Mouse (Mus musculus) midbrain, embryonic 11.5 days (tissue): Measurements from ENCODE around the gene Capza2. TPM values are rescaled to one million over a fixed set of nuclear protein-coding genes. Genes with fewer than 3 reads are reported as not detected.
A peak's percentile ranks its signal among the peaks of the same experiment; 100 is the strongest.
"Not testable (repeated sequence)": the region's sequence is repeated elsewhere in the genome, so short reads cannot be mapped to it uniquely, and the experiment has no call there.

Source experiments
- ATAC-seq: fragments of 200-750 bp; cut with Nextera tagmentation; 2 replicates; pipeline ENCODE4 v1.8.0; 2017; ENCODE audit warnings: moderate TSS enrichment, moderate library complexity; ENCODE audit not compliant: low FRiP score
- DNase-seq: peaks from one replicate; pipeline ENCODE4 v3.0.0; 2015; ENCODE audit warnings: low spot score; ENCODE audit errors: missing footprints
- H3K27ac ChIP-seq: fragments of 300-500 bp; sonication (generic); 2 replicates; pipeline ENCODE4 v1.5.1; 2014; ENCODE audit warnings: low read depth, low read length
- H3K27me3 ChIP-seq: fragments of 300-500 bp; sonication (generic); 2 replicates; pipeline ENCODE4 v1.6.1; 2014; ENCODE audit warnings: mild to moderate bottlenecking, low read length, moderate library complexity, mixed read lengths; ENCODE audit not compliant: control insufficient read depth, insufficient read depth
- H3K36me3 ChIP-seq: fragments of 300-500 bp; sonication (generic); 2 replicates; pipeline ENCODE4 v1.6.1; 2014; ENCODE audit warnings: mild to moderate bottlenecking, low read length, moderate library complexity, mixed read lengths; ENCODE audit not compliant: control insufficient read depth, insufficient read depth
- H3K4me1 ChIP-seq: fragments of 300-500 bp; sonication (generic); 2 replicates; pipeline ENCODE4 v1.6.1; 2014; ENCODE audit warnings: low read length; ENCODE audit not compliant: control insufficient read depth, insufficient read depth
- H3K4me2 ChIP-seq: fragments of 300-500 bp; sonication (generic); 2 replicates; pipeline ENCODE4 v1.6.1; 2014; ENCODE audit warnings: mild to moderate bottlenecking, moderate library complexity
- H3K4me3 ChIP-seq: fragments of 300-500 bp; sonication (generic); 2 replicates; pipeline ENCODE4 v1.5.1; 2014; ENCODE audit warnings: low read depth, low read length
- H3K9ac ChIP-seq: fragments of 300-500 bp; sonication (generic); 2 replicates; pipeline ENCODE4 v1.6.1; 2014; ENCODE audit warnings: low read length
- H3K9me3 ChIP-seq: fragments of 300-500 bp; sonication (generic); 2 replicates; pipeline ENCODE4 v1.6.1; 2016; ENCODE audit warnings: low read length; ENCODE audit not compliant: control insufficient read depth
- WGBS: fragments of 180-500 bp; shearing (Covaris S2); extraction: QIAGEN DNeasy Blood & Tissue Kit; methylation state at CpG from one replicate; pipeline ENCODE4 v1.1.7; 2014; 5-methylcytosine and 5-hydroxymethylcytosine counted together
- polyA plus RNA-seq: library from polyadenylated mRNA; unstranded; fragments of >200 nt; fragmentation: Nextera tagmentation; extraction: Ambion mirVana; gene quantifications from 2 replicates; pipeline ENCODE4 v1.2.1, GENCODE M21; 2014

Gene Capza2
- polyA plus RNA-seq, 1 experiment from 2014 or later, result 278 TPM

DNA sequence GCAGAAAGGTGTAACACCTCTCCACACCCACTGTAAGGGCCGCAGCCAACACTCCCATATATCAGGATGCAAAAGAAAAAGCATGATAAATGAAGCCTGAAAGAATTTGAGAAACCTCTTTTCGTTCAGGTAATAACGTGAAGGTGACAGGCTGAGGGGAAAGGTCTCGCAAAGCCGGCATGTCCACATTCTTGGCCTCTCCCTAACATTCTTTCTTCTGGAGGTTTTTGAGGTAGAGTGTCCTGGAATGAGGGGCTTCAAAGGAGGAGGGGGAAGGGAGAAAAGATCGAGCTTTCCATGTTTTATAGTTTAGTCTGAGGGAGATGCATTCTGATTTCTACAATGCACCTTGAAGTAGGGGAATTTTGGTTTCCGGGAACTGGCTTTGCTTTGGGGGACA, 56.6 kb downstream of the Capza2 start, which contains the start of gene St7:
TSS of gene St7 (plus strand) at position 287 of the 400 bp plus-strand sequence.
- no peaks in the 10 kb centered on the region for H3K27me3 ChIP-seq
- peak within 1 kb of the TSS; percentile 87 for H3K4me2 ChIP-seq
- peak within 1 kb of the TSS; percentile 79 for H3K4me3 ChIP-seq
- peak within 1 kb of the TSS; percentile 89 for H3K9ac ChIP-seq
- H3K9me3 ChIP-seq, result no peaks in the 10 kb centered on the region
- peaks cover 8% of the 10 kb centered on the region; the same call in 1 of the 2 replicates for H3K4me1 ChIP-seq
- peak within 1 kb of the TSS; percentile 59; the same call in 1 of the 2 replicates for H3K27ac ChIP-seq
- WGBS, result 78% methylated on average over 7 of the region's 7 CpGs
- ATAC-seq (no peak), DNase-seq (no peak)
- H3K36me3 ChIP-seq, result no peaks in the 10 kb centered on the region

DNA sequence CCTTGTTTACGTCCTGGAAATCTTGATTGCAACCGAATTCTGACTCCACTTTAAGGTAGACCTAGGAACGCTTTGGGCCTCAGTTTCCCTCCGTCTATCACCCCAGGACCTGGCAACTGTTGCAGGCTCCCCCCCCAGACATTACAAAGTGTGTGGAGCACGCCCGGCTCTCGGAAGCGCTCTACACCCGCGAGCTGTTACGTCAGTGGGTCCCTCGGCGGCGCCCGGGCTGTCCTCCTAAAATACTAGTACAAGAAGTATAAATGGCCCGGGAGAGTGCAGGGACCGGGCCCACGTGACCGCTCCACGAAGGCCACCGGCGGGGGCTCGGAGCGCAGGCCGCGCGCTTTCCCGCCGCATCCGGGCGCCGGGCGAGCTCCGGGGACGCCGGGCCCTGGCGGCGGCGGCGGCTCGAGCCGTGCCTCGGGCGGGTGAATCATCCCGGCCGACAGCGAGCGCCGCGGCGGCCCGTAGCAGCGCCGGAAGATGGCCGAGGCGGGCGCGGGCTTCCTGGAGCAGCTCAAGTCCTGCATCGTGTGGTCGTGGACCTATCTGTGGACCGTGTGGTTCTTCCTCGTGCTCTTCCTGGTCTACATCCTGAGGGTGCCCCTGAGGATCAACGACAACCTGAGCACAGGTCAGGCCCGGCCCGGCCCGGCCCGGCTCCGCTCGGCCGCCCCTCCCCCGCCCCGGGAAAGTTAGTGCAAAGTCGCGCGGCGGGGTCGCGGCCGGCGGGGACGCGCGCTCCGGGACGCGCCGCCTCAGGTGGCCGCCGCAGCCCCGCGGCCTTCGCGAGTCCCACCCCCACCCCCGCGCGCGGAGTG, 57.9 kb downstream of the Capza2 start:
- H3K4me2 ChIP-seq, result peak overlapping the region; percentile 87
- no peaks in the 10 kb centered on the region for H3K9me3 ChIP-seq
- ATAC-seq, result peak; percentile 87
- H3K4me1 ChIP-seq, result peaks cover 8% of the 10 kb centered on the region; the same call in 1 of the 2 replicates
- no peaks in the 10 kb centered on the region for H3K36me3 ChIP-seq
- peak overlapping the region; percentile 79 for H3K4me3 ChIP-seq
- DNase-seq, result peak; percentile 96
- under 1% methylated on average over 90 of the region's 97 CpGs for WGBS
- H3K9ac ChIP-seq, result peak overlapping the region; percentile 89
- H3K27ac ChIP-seq, result peak overlapping the region; percentile 59
- H3K27me3 ChIP-seq, result no peaks in the 10 kb centered on the region

DNA sequence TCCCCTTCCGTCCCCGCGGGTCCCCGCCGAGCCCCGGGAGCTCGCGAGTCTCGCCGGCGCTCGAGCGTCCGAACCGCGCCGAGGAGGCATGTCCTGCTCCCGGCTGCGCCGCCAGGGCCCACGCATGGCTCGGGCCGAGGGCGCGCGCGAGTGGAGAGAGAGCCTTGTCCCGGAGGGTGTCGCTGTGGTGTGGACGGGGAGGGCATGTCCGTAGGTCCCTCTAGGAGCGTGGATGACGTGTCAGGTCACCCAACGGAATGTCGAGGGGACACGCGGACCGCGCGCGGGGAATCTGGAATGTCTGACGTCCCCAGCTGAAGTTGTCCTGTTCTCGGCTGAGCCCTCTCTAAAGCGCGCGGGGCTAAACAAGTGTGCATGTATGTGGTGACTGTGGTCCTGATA, 58.5 kb downstream of the Capza2 start:
- Histone ChIP-seq H3K9me3 (no peaks in the 10 kb centered on the region), H3K4me3 (peak overlapping the region; percentile 79), H3K9ac (peak overlapping the region; percentile 89), H3K27me3 (no peaks in the 10 kb centered on the region), H3K36me3 (no peaks in the 10 kb centered on the region), H3K27ac (no peak overlapping the region; the same call in 1 of the 2 replicates), H3K4me1 (peaks cover 8% of the 10 kb centered on the region; the same call in 1 of the 2 replicates), H3K4me2 (peak overlapping the region; percentile 87)
- peak; percentile 95 for DNase-seq
- 0% methylated on average over 45 of the region's 46 CpGs for WGBS
- peak; percentile 83 for ATAC-seq

DNA sequence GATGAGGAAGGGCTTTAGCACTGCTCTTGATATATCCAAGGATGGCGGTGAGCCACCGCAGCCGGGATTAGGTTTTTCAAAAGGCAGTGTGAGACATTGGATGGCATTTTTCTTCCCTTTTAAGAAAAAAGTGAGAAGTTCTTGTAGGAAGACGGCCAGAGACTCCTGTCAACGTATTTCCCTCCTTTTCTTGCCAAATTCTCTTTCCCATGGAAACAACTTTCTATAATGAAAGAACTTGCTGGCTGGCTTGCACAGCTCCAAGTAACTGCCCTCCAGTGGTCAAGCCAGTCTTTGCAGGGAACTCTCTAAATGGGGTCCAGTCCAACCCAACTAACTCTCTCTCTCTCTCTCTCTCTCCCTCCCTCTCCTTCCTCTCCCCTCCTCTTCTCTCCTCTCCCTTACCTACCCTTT, 60.3 kb downstream of the Capza2 start:
- WGBS, result 61% methylated on average over 5 of the region's 5 CpGs
- Histone ChIP-seq H3K4me3 (no peak overlapping the region), H3K9me3 (no peaks in the 10 kb centered on the region), H3K4me1 (peaks cover 8% of the 10 kb centered on the region; the same call in 1 of the 2 replicates), H3K27ac (no peak overlapping the region), H3K9ac (no peak overlapping the region), H3K36me3 (no peaks in the 10 kb centered on the region), H3K27me3 (no peaks in the 10 kb centered on the region), H3K4me2 (no peak overlapping the region)
- no peak for ATAC-seq
- DNase-seq, result peak; percentile 87

DNA sequence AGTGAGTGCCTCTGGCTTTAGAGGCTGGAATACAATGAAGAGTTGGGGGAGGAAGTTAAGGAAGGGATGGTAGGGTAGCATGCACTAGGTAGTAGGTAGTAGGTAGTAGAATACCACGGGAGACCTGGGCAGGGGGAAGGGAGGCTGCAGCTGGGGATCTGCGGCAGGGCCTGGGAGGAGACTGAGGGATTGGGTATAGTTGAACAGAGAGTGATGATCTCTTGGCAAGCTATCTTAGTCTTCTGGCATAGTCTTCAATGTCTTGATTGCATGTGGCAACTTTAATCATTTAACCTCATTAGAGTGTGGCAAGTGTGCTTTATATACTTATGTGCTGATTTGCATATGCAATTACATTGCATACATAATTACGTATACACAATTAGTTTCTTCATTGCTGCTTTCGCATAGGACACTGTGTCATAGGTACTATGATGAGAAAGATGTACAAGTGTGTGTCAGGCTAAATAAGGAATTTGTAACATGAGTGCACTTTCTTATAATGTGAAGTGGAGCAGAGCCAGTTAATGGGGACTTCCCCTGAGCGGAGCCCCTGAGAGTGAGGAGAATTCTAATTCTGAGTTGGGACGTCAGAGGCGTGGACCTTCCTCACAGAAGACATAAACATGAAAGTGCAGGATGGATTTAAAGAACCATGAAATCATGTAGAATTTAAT, 65.0 kb downstream of the Capza2 start:
- H3K4me2 ChIP-seq, result no peak overlapping the region
- H3K9ac ChIP-seq, result no peak overlapping the region
- H3K4me1 ChIP-seq, result peaks cover 1% of the 10 kb centered on the region; the same call in 1 of the 2 replicates
- no peak overlapping the region for H3K4me3 ChIP-seq
- no peaks in the 10 kb centered on the region for H3K27me3 ChIP-seq
- H3K9me3 ChIP-seq, result no peaks in the 10 kb centered on the region
- no peaks in the 10 kb centered on the region for H3K36me3 ChIP-seq
- DNase-seq, result no peak
- WGBS, result 69% methylated on average over 7 of the region's 7 CpGs
- no peak overlapping the region for H3K27ac ChIP-seq
- ATAC-seq, result no peak

DNA sequence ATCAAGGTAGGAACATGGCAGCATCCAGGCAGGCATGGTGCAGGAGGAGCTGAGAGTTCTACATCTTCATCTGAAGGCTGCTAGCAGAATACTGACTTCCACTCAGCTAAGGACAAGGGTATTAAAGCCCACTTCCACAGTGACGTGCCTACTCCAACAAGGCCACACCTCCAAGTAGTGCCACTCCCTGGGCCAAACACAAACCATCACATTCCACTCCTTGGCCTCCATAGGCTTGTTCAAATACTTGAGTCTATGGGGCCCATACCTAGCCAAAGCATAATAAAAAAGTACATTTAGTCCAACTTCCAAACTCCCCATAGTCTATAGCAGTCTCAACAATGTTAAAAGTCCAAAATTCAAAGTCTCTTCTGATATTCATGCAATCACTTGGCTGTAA, 68.0 kb downstream of the Capza2 start:
- 83% methylated on average over 1 of the region's 1 CpGs for WGBS
- not testable (repeated sequence) for ATAC-seq, H3K4me3 ChIP-seq

DNA sequence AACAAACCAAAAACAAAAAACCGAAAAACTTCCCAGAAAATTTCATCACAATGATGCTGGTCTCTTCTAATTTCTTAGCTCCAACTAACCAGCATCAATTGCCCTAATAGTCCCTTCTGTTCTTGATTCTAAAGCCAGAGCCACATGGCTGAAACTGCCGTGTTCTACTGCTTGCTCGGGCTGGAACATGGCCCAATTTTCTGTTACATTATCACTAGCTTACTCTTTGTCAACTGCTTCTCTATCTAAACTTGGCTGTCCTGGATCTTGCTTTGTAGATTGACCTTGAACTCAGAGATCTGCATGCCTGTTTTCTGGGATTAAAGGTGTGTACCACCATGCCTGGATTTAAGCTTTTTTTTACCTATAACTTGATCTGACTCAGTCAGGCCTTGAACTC, 69.9 kb downstream of the Capza2 start:
- H3K9ac ChIP-seq, result no peak overlapping the region
- H3K4me2 ChIP-seq, result no peak overlapping the region
- no peaks in the 10 kb centered on the region for H3K9me3 ChIP-seq
- no peak for ATAC-seq
- 90% methylated on average over 3 of the region's 3 CpGs for WGBS
- H3K4me3 ChIP-seq, result no peak overlapping the region
- no peak for DNase-seq
- no peak overlapping the region for H3K27ac ChIP-seq
- H3K4me1 ChIP-seq, result no peaks in the 10 kb centered on the region
- H3K27me3 ChIP-seq, result no peaks in the 10 kb centered on the region
- H3K36me3 ChIP-seq, result no peaks in the 10 kb centered on the region

More for the DNA sequence above, 68.0 kb downstream of the Capza2 start:
- not testable (repeated sequence) for H3K4me1 ChIP-seq, H3K36me3 ChIP-seq, H3K9ac ChIP-seq, DNase-seq, H3K4me2 ChIP-seq, H3K9me3 ChIP-seq, H3K27ac ChIP-seq, H3K27me3 ChIP-seq
